Mouse (Mus musculus): Measurements from ENCODE around the gene Setd2.

- no peak for TF ChIP-seq POLR2AphosphoS2 (IDR thresholded peaks at IDR 0.05; ENCODE audit: low read length)
- TF ChIP-seq ETS1 (IDR thresholded peaks at IDR 0.05; ENCODE audit: low read depth, low read length): no peak
- TF ChIP-seq USF1 (IDR thresholded peaks at IDR 0.05; ENCODE audit: low read depth, low read length): no peak
- no peak for TF ChIP-seq TCF12 (IDR thresholded peaks at IDR 0.05; ENCODE audit: low read depth, low read length)
- TF ChIP-seq CTCF (IDR thresholded peaks at IDR 0.05 in 2 of 3, conservative IDR thresholded peaks at IDR 0.05 in 1 of 3; ENCODE audit: control insufficient read depth in 1 of 3, insufficient read depth in 1 of 3, low read depth in 2 of 3, low read length in 3 of 3, poor library complexity in 1 of 3, severe bottlenecking in 1 of 3): no peak
- TF ChIP-seq MYC (IDR thresholded peaks at IDR 0.05; ENCODE audit: low read depth, low read length): no peak
- TF ChIP-seq CHD2 (IDR thresholded peaks at IDR 0.05; ENCODE audit: low read length): no peak
- peak; percentile 18 to 47; a peak in 2 of 4 replicates for TF ChIP-seq POLR2A (IDR thresholded peaks at IDR 0.05; ENCODE audit: control insufficient read depth in 1 of 2, insufficient read depth in 1 of 2, low read depth in 1 of 2, low read length in 2 of 2, poor library complexity in 1 of 2)
- TF ChIP-seq TAL1 (IDR thresholded peaks at IDR 0.05; ENCODE audit: low read length): no peak
- no peak for TF ChIP-seq BHLHE40 (IDR thresholded peaks at IDR 0.05; ENCODE audit: borderline replicate concordance, low read depth, low read length)
- TF ChIP-seq TBP (IDR thresholded peaks at IDR 0.05; ENCODE audit: low read depth, low read length): 0 out of 2 replicates have a peak, but pooled peaks have one; percentile 16
- no peak for TF ChIP-seq GATA1 (IDR thresholded peaks at IDR 0.05; ENCODE audit: low read depth, low read length)
- no peak for TF ChIP-seq RCOR1 (IDR thresholded peaks at IDR 0.05; ENCODE audit: low read depth, low read length)
- TF ChIP-seq GABPA (IDR thresholded peaks at IDR 0.05; ENCODE audit: low read depth, low read length): no peak
Measured at GRCm38 (mm10) chr9:110532538-110533291, at the start of gene Setd2.

All from MEL (cell line).